Mouse (Mus musculus) CH12.LX (cell line): Measurements from ENCODE around the gene Nfkbia. TPM values are rescaled to one million over a fixed set of nuclear protein-coding genes. Genes with fewer than 3 reads are reported as not detected.
A peak's percentile ranks its signal among the peaks of the same experiment; 100 is the strongest.

ENCODE experiments used
- DNase-seq: peaks from one replicate; pipeline ENCODE4 v3.0.0-alpha.2; 2013; ENCODE audit errors: extremely low read depth
- H3K27ac ChIP-seq: 2 replicates; pipeline ENCODE4 v1.5.1; 2012; ENCODE audit warnings: low read depth, mild to moderate bottlenecking, control low read depth, moderate library complexity; ENCODE audit not compliant: insufficient read depth
- H3K27me3 ChIP-seq: replicated peaks from 2 replicates; pipeline ENCODE3; 2012; ENCODE audit warnings: inconsistent platforms
- H3K36me3 ChIP-seq, 2 experiments: replicated peaks in 1 of 2; 2 replicates each; pipeline versions ENCODE3 to v1.6.1; 2012; ENCODE audit warnings: inconsistent platforms in 1 of 2, low read length in 1 of 2, mild to moderate bottlenecking in 1 of 2, mixed read lengths in 1 of 2, moderate library complexity in 1 of 2; ENCODE audit not compliant: control insufficient read depth in 1 of 2, insufficient read depth in 1 of 2
- H3K4me1 ChIP-seq, 2 experiments: 2 replicates each; pipeline ENCODE4 v1.6.1; 2012; ENCODE audit warnings: inconsistent platforms in 1 of 2, moderate library complexity in 1 of 2; ENCODE audit not compliant: insufficient read depth in 2 of 2, control insufficient read depth in 1 of 2
- H3K4me2 ChIP-seq: 2 replicates; pipeline ENCODE4 v1.6.1; 2012; ENCODE audit warnings: low read depth, mild to moderate bottlenecking, control low read depth; ENCODE audit not compliant: poor library complexity, insufficient read depth, severe bottlenecking
- H3K4me3 ChIP-seq, 3 experiments: fragments of 150-350 bp in 1 of 3; sonication (generic) in 1 of 3; replicated peaks in 1 of 3; 2 replicates each; pipeline versions ENCODE3 to v1.5.1; 2011 to 2012; ENCODE audit warnings: low read depth in 2 of 3, low read length in 2 of 3, mild to moderate bottlenecking in 2 of 3, moderate library complexity in 2 of 3, control low read depth in 1 of 3, improper control_type of control experiment in 1 of 3, inconsistent platforms in 1 of 3, mixed read lengths in 1 of 3; ENCODE audit not compliant: poor library complexity in 1 of 3
- H3K79me2 ChIP-seq: replicated peaks from 2 replicates; pipeline ENCODE4 v1.6.1; 2012; ENCODE audit warnings: mild to moderate bottlenecking, moderate library complexity; ENCODE audit not compliant: control insufficient read depth, poor library complexity, insufficient read depth, severe bottlenecking; ENCODE audit errors: extremely low read depth
- H3K9ac ChIP-seq: 2 replicates; pipeline ENCODE4 v1.6.1; 2012; ENCODE audit warnings: low read depth, mild to moderate bottlenecking, control low read depth, moderate library complexity; ENCODE audit not compliant: insufficient read depth
- H3K9me3 ChIP-seq: replicated peaks from 2 replicates; pipeline ENCODE3; 2012; ENCODE audit warnings: low read length, inconsistent platforms, mixed read lengths
- BHLHE40 ChIP-seq: IDR thresholded peaks from 2 replicates; pipeline ENCODE4 v1.6.1; 2011; ENCODE audit warnings: mild to moderate bottlenecking, low read depth, low read length, improper control_type of control experiment
- CHD1 ChIP-seq: IDR thresholded peaks from 2 replicates; pipeline ENCODE4 v1.6.1; 2012; ENCODE audit warnings: low read depth, low read length, improper control_type of control experiment, inconsistent platforms
- CHD2 ChIP-seq: IDR thresholded peaks from 2 replicates; pipeline ENCODE4 v1.6.1; 2011; ENCODE audit warnings: low read length, improper control_type of control experiment
- CTCF ChIP-seq, 2 experiments: IDR thresholded peaks in 1 of 2; conservative IDR thresholded peaks in 1 of 2; 2 replicates each; pipeline ENCODE4 v1.5.1; 2011 to 2012; ENCODE audit warnings: low read depth in 2 of 2, low read length in 2 of 2, improper control_type of control experiment in 1 of 2, inconsistent platforms in 1 of 2, mild to moderate bottlenecking in 1 of 2, moderate library complexity in 1 of 2
- E2F4 ChIP-seq: IDR thresholded peaks from 2 replicates; pipeline ENCODE4 v1.6.1; 2011; ENCODE audit warnings: low read depth, low read length, improper control_type of control experiment; ENCODE audit not compliant: insufficient replicate concordance
- ELF1 ChIP-seq: IDR thresholded peaks from 2 replicates; pipeline ENCODE4 v1.6.1; 2014; ENCODE audit warnings: low read depth, mild to moderate bottlenecking, inconsistent platforms, low read length, improper control_type of control experiment
- EP300 ChIP-seq: IDR thresholded peaks from 2 replicates; pipeline ENCODE4 v1.6.1; 2011; ENCODE audit warnings: low read length, improper control_type of control experiment
- ETS1 ChIP-seq: conservative IDR thresholded peaks from 2 replicates; pipeline ENCODE4 v1.6.1; 2012; ENCODE audit warnings: low read depth, mild to moderate bottlenecking, inconsistent platforms, low read length, improper control_type of control experiment, moderate library complexity
- GABPA ChIP-seq: IDR thresholded peaks from 2 replicates; pipeline ENCODE4 v1.6.1; 2012; ENCODE audit warnings: low read depth, low read length, improper control_type of control experiment, inconsistent platforms; ENCODE audit not compliant: insufficient replicate concordance
- HCFC1 ChIP-seq: IDR thresholded peaks from 2 replicates; pipeline ENCODE4 v1.6.1; 2012; ENCODE audit warnings: low read depth, mild to moderate bottlenecking, inconsistent platforms, low read length, improper control_type of control experiment
- IRF4 ChIP-seq: IDR thresholded peaks from 2 replicates; pipeline ENCODE4 v1.6.1; 2014; ENCODE audit warnings: low read depth, mild to moderate bottlenecking, inconsistent platforms, low read length, improper control_type of control experiment
- JUN ChIP-seq: IDR thresholded peaks from 2 replicates; pipeline ENCODE4 v1.6.1; 2011; ENCODE audit warnings: low read depth, mild to moderate bottlenecking, low read length, improper control_type of control experiment, moderate library complexity; ENCODE audit not compliant: insufficient read depth
- JUND ChIP-seq: conservative IDR thresholded peaks from 2 replicates; pipeline ENCODE4 v1.6.1; 2011; ENCODE audit warnings: low read depth, low read length, improper control_type of control experiment
- KAT2A ChIP-seq: IDR thresholded peaks from 2 replicates; pipeline ENCODE4 v1.6.1; 2012; ENCODE audit warnings: low read length, improper control_type of control experiment, inconsistent platforms; ENCODE audit not compliant: insufficient replicate concordance
- MAFK ChIP-seq: IDR thresholded peaks from 2 replicates; pipeline ENCODE4 v1.6.1; 2011; ENCODE audit warnings: low read length, improper control_type of control experiment; ENCODE audit not compliant: insufficient replicate concordance
- MAX ChIP-seq: IDR thresholded peaks from 2 replicates; pipeline ENCODE4 v1.6.1; 2011; ENCODE audit warnings: low read length, improper control_type of control experiment
- MAZ ChIP-seq: IDR thresholded peaks from 2 replicates; pipeline ENCODE4 v1.6.1; 2012; ENCODE audit warnings: low read depth, mild to moderate bottlenecking, inconsistent platforms, low read length, improper control_type of control experiment, moderate library complexity
- MEF2A ChIP-seq: IDR thresholded peaks from 2 replicates; pipeline ENCODE4 v1.6.1; 2014; ENCODE audit warnings: low read depth, mild to moderate bottlenecking, inconsistent platforms, low read length, improper control_type of control experiment, borderline replicate concordance
- MXI1 ChIP-seq: IDR thresholded peaks from 2 replicates; pipeline ENCODE4 v1.6.1; 2011; ENCODE audit warnings: mild to moderate bottlenecking, low read depth, low read length, improper control_type of control experiment
- MYC ChIP-seq: IDR thresholded peaks from 2 replicates; pipeline ENCODE4 v1.6.1; 2011; ENCODE audit warnings: low read depth, mild to moderate bottlenecking, improper control_type of control experiment, low read length
- NELFE ChIP-seq: IDR thresholded peaks from 2 replicates; pipeline ENCODE4 v1.6.1; 2011; ENCODE audit warnings: low read depth, low read length, improper control_type of control experiment
- NRF1 ChIP-seq: IDR thresholded peaks from 2 replicates; pipeline ENCODE4 v1.6.1; 2014; ENCODE audit warnings: low read depth, mild to moderate bottlenecking, inconsistent platforms, low read length, improper control_type of control experiment, moderate library complexity
- PAX5 ChIP-seq: IDR thresholded peaks from 2 replicates; pipeline ENCODE4 v1.6.1; 2012; ENCODE audit warnings: low read length, inconsistent platforms, mixed read lengths
- POLR2A ChIP-seq: IDR thresholded peaks from 2 replicates; pipeline ENCODE4 v1.6.1; 2011; ENCODE audit warnings: low read depth, mild to moderate bottlenecking, improper control_type of control experiment, low read length
- POLR2AphosphoS2 ChIP-seq: IDR thresholded peaks from 2 replicates; pipeline ENCODE4 v1.6.1; 2011; ENCODE audit warnings: low read depth, low read length, improper control_type of control experiment
- RAD21 ChIP-seq: IDR thresholded peaks from 2 replicates; pipeline ENCODE4 v1.6.1; 2011; ENCODE audit warnings: low read depth, mild to moderate bottlenecking, low read length, improper control_type of control experiment, moderate library complexity
- RCOR1 ChIP-seq: conservative IDR thresholded peaks from 2 replicates; pipeline ENCODE4 v1.6.1; 2012; ENCODE audit warnings: low read depth, mild to moderate bottlenecking, inconsistent platforms, low read length, improper control_type of control experiment
- SIN3A ChIP-seq: IDR thresholded peaks from 2 replicates; pipeline ENCODE4 v1.6.1; 2012; ENCODE audit warnings: low read length, improper control_type of control experiment, inconsistent platforms
- SMC3 ChIP-seq: IDR thresholded peaks from 2 replicates; pipeline ENCODE4 v1.6.1; 2011; ENCODE audit warnings: low read depth, low read length, improper control_type of control experiment
- TBP ChIP-seq: conservative IDR thresholded peaks from 2 replicates; pipeline ENCODE4 v1.6.1; 2011; ENCODE audit warnings: low read depth, low read length, improper control_type of control experiment
- TCF12 ChIP-seq: IDR thresholded peaks from 2 replicates; pipeline ENCODE4 v1.6.1; 2014; ENCODE audit warnings: low read depth, mild to moderate bottlenecking, inconsistent platforms, low read length, improper control_type of control experiment
- UBTF ChIP-seq: IDR thresholded peaks from 2 replicates; pipeline ENCODE4 v1.6.1; 2012; ENCODE audit warnings: low read depth, mild to moderate bottlenecking, inconsistent platforms, low read length, improper control_type of control experiment, moderate library complexity
- USF1 ChIP-seq: IDR thresholded peaks from 2 replicates; pipeline ENCODE4 v1.6.1; 2014; ENCODE audit warnings: low read depth, mild to moderate bottlenecking, inconsistent platforms, low read length, improper control_type of control experiment
- USF2 ChIP-seq: conservative IDR thresholded peaks from 2 replicates; pipeline ENCODE4 v1.6.1; 2011; ENCODE audit warnings: low read depth, low read length, improper control_type of control experiment
- ZC3H11A ChIP-seq: IDR thresholded peaks from 2 replicates; pipeline ENCODE4 v1.6.1; 2012; ENCODE audit warnings: low read depth, mild to moderate bottlenecking, inconsistent platforms, low read length, improper control_type of control experiment
- ZKSCAN1 ChIP-seq: IDR thresholded peaks from 2 replicates; pipeline ENCODE4 v1.6.1; 2012; ENCODE audit warnings: low read depth, inconsistent platforms, low read length, improper control_type of control experiment, borderline replicate concordance
- ZMIZ1 ChIP-seq: IDR thresholded peaks from 2 replicates; pipeline ENCODE4 v1.6.1; 2012; ENCODE audit warnings: low read depth, mild to moderate bottlenecking, inconsistent platforms, low read length, improper control_type of control experiment
- ZNF384 ChIP-seq: IDR thresholded peaks from 2 replicates; pipeline ENCODE4 v1.6.1; 2012; ENCODE audit warnings: low read depth, low read length, improper control_type of control experiment, inconsistent platforms
- dilution Hi-C: fragments of 300-500 bp; cut with MboI; formaldehyde crosslinking; loops from 2 replicates; pipeline ENCODE4 v1.14.3; 2020; ENCODE audit warnings: low sequenced_read_pairs; ENCODE audit not compliant: extremely low pct_unique_long_range_greater_than_20kb, extremely low pct_ligation_motif_present
- in situ Hi-C: fragments of 300-500 bp; cut with MboI; formaldehyde crosslinking; loops from 3 replicates; pipeline ENCODE4 v1.14.3; 2019; ENCODE audit warnings: low sequenced_read_pairs, low pct_ligation_motif_present, low pct_unique_long_range_greater_than_20kb, mixed read lengths
- polyA plus RNA-seq: library from polyadenylated mRNA; unstranded; fragments of >175 nt; gene quantifications from 2 replicates; pipeline ENCODE4 v1.2.1, GENCODE M21; 2012; ENCODE audit warnings: low read depth; ENCODE audit not compliant: insufficient read length
- total RNA-seq, 2 experiments: library from RNA; depleted of rRNA; stranded (reverse); fragments of 300-350 nt in 1 of 2; fragments of >200 nt in 1 of 2; gene quantifications; 2 replicates each; pipeline ENCODE4 v1.2.3; 2012 to 2014

The Nfkbia gene
- total and polyA plus RNA-seq, 3 experiments = 143 to 702 (median 178) TPM

DNA sequence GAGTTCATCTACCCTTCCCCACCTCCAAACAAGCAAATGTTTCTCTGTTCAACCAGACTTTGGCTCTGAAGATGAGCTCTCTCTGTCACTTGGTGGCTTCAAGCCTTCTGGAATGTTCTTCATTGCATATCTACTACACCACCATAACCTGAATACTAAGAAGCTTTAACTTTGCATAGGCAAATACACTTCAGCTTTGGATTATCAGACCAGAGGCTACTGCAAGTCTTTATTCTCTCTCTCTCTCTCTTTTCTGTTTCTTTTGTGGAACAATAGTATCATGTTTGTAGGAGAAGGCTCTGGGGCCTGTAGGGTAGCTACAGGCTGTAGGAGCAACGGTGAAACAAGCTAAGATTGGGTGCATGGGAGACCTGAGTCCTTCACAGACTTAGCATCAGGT, 50.2 kb downstream of the Nfkbia start:
- TF ChIP-seq MAFK = no peak
- no peak for TF ChIP-seq USF1
- TF ChIP-seq MEF2A = 0 out of 2 replicates have a peak, but pooled peaks have one; percentile 16
- no peak for TF ChIP-seq MXI1
- no peak; the same call in 1 of the 2 replicates for TF ChIP-seq JUND
- 0 out of 2 replicates have a peak, but pooled peaks have one; percentile 29 for TF ChIP-seq MYC
- no peak for TF ChIP-seq ZKSCAN1
- no peak for TF ChIP-seq EP300
- peak; percentile 63 for TF ChIP-seq TCF12
- no peak for TF ChIP-seq CTCF (conservative IDR thresholded peaks at IDR 0.05 in 1 of 2, IDR thresholded peaks at IDR 0.05 in 1 of 2; ENCODE audit: low read depth in 2 of 2, low read length in 2 of 2)
- no peak for TF ChIP-seq SIN3A
- TF ChIP-seq ELF1 = no peak
- TF ChIP-seq TBP = peak; percentile 94
- TF ChIP-seq ZNF384 = no peak
- TF ChIP-seq ZC3H11A = no peak
- peak; percentile 31; the same call in 1 of the 2 replicates for TF ChIP-seq BHLHE40
- TF ChIP-seq POLR2A = peak; percentile 43
- TF ChIP-seq HCFC1 = 0 out of 2 replicates have a peak, but pooled peaks have one; percentile 39
- no peak for TF ChIP-seq GABPA
- TF ChIP-seq PAX5 = no peak
- TF ChIP-seq KAT2A = no peak
- TF ChIP-seq NRF1 = no peak
- no peak for TF ChIP-seq MAZ
- no peak for TF ChIP-seq POLR2AphosphoS2
- TF ChIP-seq E2F4 = no peak
- no peak; the same call in 1 of the 2 replicates for TF ChIP-seq ETS1
- no peak for TF ChIP-seq UBTF
- no peak for TF ChIP-seq SMC3
- no peak for TF ChIP-seq RCOR1
- no peak; the same call in 1 of the 2 replicates for TF ChIP-seq RAD21
- peak; percentile 41; the same call in 1 of the 2 replicates for TF ChIP-seq ZMIZ1
- no peak for TF ChIP-seq CHD1
- TF ChIP-seq JUN = peak; percentile 11; the same call in 1 of the 2 replicates
- no peak for TF ChIP-seq MAX
- TF ChIP-seq IRF4 = 0 out of 2 replicates have a peak, but pooled peaks have one; percentile 27
- no peak for TF ChIP-seq NELFE
- no peak for TF ChIP-seq CHD2
- no peak for TF ChIP-seq USF2
- no peaks in the 10 kb centered on the region for H3K9me3 ChIP-seq
- H3K79me2 ChIP-seq = no peaks in the 10 kb centered on the region
- in situ Hi-C loops = loop anchor here (5.0 kb wide), 1 partner anchor 50 kb away; the partner anchor contains the start of gene Nfkbia
- no peaks in the 10 kb centered on the region for H3K27me3 ChIP-seq
- dilution Hi-C loops = no loop called here
- H3K4me2 ChIP-seq = peak overlapping the region; percentile 85
- H3K9ac ChIP-seq = peak overlapping the region; percentile 94
- no peaks in the 10 kb centered on the region for H3K36me3 ChIP-seq
- H3K4me3 ChIP-seq = peak overlapping the region in 2 of 3 experiments; percentile 2 to 21
- peak overlapping the region; percentile 98 for H3K27ac ChIP-seq
- no peak for DNase-seq
- peaks cover 57 to 97% of the 10 kb centered on the region in 2 experiments for H3K4me1 ChIP-seq
